Mouse (Mus musculus) midbrain, embryonic 14.5 days (tissue): ENCODE results near the gene Cend1. TPM values are rescaled to one million over a fixed set of nuclear protein-coding genes. Genes with fewer than 3 reads are reported as not detected.

ENCODE experiments used
- ATAC-seq: fragments of 200-750 bp; cut with Nextera tagmentation; 2 replicates; pipeline ENCODE4 v1.8.0; 2017; ENCODE audit warnings: moderate number of reproducible peaks, moderate library complexity; ENCODE audit not compliant: low FRiP score, low TSS enrichment
- DNase-seq: peaks from one replicate; pipeline ENCODE4 v3.0.0-alpha.2; 2015
- H3K27ac ChIP-seq: fragments of 300-500 bp; sonication (generic); replicated peaks from 2 replicates; pipeline ENCODE4 v1.5.1; 2014; ENCODE audit warnings: mild to moderate bottlenecking, low read depth, low read length, moderate library complexity
- H3K27me3 ChIP-seq: fragments of 300-500 bp; sonication (generic); 2 replicates; pipeline ENCODE4 v1.6.1; 2014; ENCODE audit warnings: low read length, control low read depth, mixed read lengths; ENCODE audit not compliant: control insufficient read depth, insufficient read depth
- H3K36me3 ChIP-seq: fragments of 300-500 bp; sonication (generic); 2 replicates; pipeline ENCODE4 v1.6.1; 2014; ENCODE audit warnings: low read length, control low read depth; ENCODE audit not compliant: control insufficient read depth, insufficient read depth
- H3K4me1 ChIP-seq: fragments of 300-500 bp; sonication (generic); 2 replicates; pipeline ENCODE4 v1.6.1; 2014; ENCODE audit warnings: mild to moderate bottlenecking, antibody characterized with exemption, low read length, control low read depth; ENCODE audit not compliant: control insufficient read depth, insufficient read depth
- H3K4me2 ChIP-seq: fragments of 300-500 bp; sonication (generic); 2 replicates; pipeline ENCODE4 v1.6.1; 2014; ENCODE audit warnings: mild to moderate bottlenecking, low read length, moderate library complexity
- H3K4me3 ChIP-seq: fragments of 300-500 bp; sonication (generic); replicated peaks from 2 replicates; pipeline ENCODE4 v1.5.1; 2014; ENCODE audit warnings: low read depth, low read length
- H3K9ac ChIP-seq: fragments of 300-500 bp; sonication (generic); replicated peaks from 2 replicates; pipeline ENCODE4 v1.6.1; 2014; ENCODE audit warnings: mild to moderate bottlenecking, low read length, moderate library complexity
- H3K9me3 ChIP-seq: fragments of 300-500 bp; sonication (generic); 2 replicates; pipeline ENCODE4 v1.6.1; 2016; ENCODE audit warnings: low read length, control low read depth, mixed read lengths; ENCODE audit not compliant: control insufficient read depth
- WGBS: fragments of 180-500 bp; shearing (Covaris S2); extraction: QIAGEN DNeasy Blood & Tissue Kit; methylation state at CpG from one replicate; pipeline ENCODE4 v1.1.7; 2014; 5-methylcytosine and 5-hydroxymethylcytosine counted together
- polyA plus RNA-seq: library from polyadenylated mRNA; unstranded; fragments of >200 nt; fragmentation: Nextera tagmentation; extraction: Ambion mirVana; gene quantifications from 2 replicates; pipeline ENCODE4 v1.2.1, GENCODE M21; 2014

Cend1 gene
- polyA plus RNA-seq, 1 experiment from 2014 or later, result 25.7 TPM

GRCm38 (mm10) chr7:141435856-141436522 lies 6.7 kb upstream of the Cend1 start:
- H3K27me3 ChIP-seq, result no peaks in the 10 kb centered on the region
- no peak overlapping the region for H3K27ac ChIP-seq
- 69% methylated on average over 9 of the region's 9 CpGs for WGBS
- no peak for ATAC-seq
- peak overlapping the region; percentile 41 for H3K4me3 ChIP-seq
- DNase-seq, result no peak
- H3K4me2 ChIP-seq, result peak overlapping the region; percentile 91
- peaks cover 26% of the 10 kb centered on the region for H3K4me1 ChIP-seq
- H3K9ac ChIP-seq, result no peak overlapping the region; the same call in 1 of the 2 replicates
- H3K36me3 ChIP-seq, result peaks cover 21% of the 10 kb centered on the region
- H3K9me3 ChIP-seq, result no peaks in the 10 kb centered on the region

DNA sequence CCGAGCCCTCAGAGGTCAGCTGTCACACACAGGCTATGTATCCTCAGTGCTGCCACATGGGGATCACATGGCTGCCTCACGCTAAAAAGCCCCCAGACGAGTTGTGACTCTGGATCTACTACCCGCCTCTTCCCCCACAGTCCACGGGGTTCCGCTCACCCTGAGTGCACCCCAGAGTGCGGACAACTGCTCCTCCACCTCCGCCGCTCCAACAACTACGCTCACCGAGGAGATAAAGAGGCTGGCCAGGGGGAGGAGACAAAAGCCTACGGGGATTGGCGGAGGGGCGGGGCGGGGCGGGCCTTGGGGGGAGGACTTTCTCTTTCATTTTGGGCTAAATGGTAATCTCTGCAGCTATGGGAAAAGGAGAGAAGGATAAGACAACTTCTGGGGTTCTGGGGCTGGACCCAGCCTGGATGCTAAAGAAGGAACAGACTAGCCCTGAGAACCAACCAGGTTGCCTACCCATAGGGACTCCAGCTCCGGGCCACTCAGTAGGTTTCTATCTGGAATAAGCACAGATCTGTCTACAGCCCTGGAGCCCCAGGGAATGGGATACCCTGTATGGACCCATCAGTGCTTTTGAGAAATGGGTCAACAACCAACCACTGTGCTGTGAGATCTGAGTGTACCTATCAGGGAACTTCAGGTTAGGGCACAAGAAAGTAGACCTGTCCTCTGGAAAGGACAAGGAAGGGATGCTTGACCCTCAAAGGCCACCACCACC lies 6.0 kb upstream of the Cend1 start:
- no peak for ATAC-seq
- WGBS, result 4% methylated on average over 17 of the region's 17 CpGs
- peaks cover 26% of the 10 kb centered on the region for H3K4me1 ChIP-seq
- peaks cover 28% of the 10 kb centered on the region for H3K36me3 ChIP-seq
- H3K9ac ChIP-seq, result peak overlapping the region; percentile 53
- H3K4me2 ChIP-seq, result peak overlapping the region; percentile 91
- H3K27me3 ChIP-seq, result no peaks in the 10 kb centered on the region
- peak; percentile 71 for DNase-seq
- H3K4me3 ChIP-seq, result peak overlapping the region; percentile 41
- H3K9me3 ChIP-seq, result no peaks in the 10 kb centered on the region
- H3K27ac ChIP-seq, result peak overlapping the region; percentile 75

GRCm38 (mm10) chr7:141434464-141434863 lies 5.2 kb upstream of the Cend1 start:
- H3K9me3 ChIP-seq, result no peaks in the 10 kb centered on the region
- H3K4me1 ChIP-seq, result peaks cover 26% of the 10 kb centered on the region
- ATAC-seq (no peak), DNase-seq (peak; percentile 86)
- peaks cover 31% of the 10 kb centered on the region for H3K36me3 ChIP-seq
- H3K9ac ChIP-seq, result peak overlapping the region; percentile 53
- peak overlapping the region; percentile 75 for H3K27ac ChIP-seq
- H3K27me3 ChIP-seq, result no peaks in the 10 kb centered on the region
- H3K4me3 ChIP-seq, result peak overlapping the region; percentile 41
- WGBS, result 6% methylated on average over 8 of the region's 8 CpGs
- peak overlapping the region; percentile 91 for H3K4me2 ChIP-seq

DNA sequence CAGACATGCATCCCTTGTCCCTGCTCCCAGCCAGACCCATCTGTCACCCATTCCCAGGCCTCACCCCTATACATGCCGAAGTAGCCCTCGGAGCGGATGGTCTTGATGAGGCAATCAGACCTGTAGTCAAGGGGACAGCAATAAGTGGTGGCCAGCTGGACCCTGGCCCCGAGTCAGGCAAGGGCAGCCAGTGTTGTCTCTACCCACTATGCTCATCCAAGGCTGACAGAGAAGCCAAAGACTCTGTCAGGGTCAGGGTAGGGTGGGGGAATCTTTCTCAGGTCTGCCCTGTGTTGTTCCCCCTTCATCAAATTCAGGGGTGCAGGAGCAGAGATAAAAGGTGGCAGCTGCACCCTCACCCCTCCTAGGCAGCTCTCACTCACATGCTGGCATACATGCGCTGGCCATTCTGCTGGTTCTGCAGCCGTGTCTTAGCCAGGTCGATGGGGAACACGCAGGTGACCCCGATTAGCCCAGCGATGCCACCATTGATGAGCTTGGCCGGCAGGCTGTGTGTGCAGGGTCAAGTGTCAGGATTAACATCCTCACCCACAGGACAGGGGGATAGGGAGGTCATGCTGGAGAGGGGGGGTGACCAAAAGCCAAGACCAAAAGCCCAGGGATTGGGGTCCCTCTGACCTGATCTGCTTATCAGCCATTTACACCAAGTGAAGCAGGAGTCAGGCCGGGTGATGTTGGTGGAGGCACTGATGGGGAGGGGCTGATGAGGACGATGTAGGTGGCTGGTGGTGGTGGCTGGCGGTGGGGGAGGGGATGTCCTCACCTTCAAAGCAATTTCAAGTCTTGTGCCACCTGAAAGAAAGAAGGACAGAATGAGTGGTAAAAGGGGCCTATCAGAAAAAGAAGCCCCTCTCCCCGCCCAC lies 4.5 kb upstream of the Cend1 start:
- Histone ChIP-seq H3K9ac (peak overlapping the region; percentile 53), H3K36me3 (peaks cover 31% of the 10 kb centered on the region), H3K27me3 (no peaks in the 10 kb centered on the region), H3K4me2 (peak overlapping the region; percentile 91), H3K9me3 (no peaks in the 10 kb centered on the region), H3K4me3 (peak overlapping the region; percentile 41), H3K4me1 (peaks cover 31% of the 10 kb centered on the region), H3K27ac (peak overlapping the region; percentile 75)
- peak; percentile 9 for DNase-seq
- ATAC-seq, result no peak
- 67% methylated on average over 15 of the region's 15 CpGs for WGBS

- Histone ChIP-seq H3K4me2 (peak overlapping the region; percentile 91), H3K9me3 (no peaks in the 10 kb centered on the region), H3K27ac (no peak overlapping the region), H3K4me3 (no peak overlapping the region), H3K4me1 (peaks cover 38% of the 10 kb centered on the region), H3K27me3 (no peaks in the 10 kb centered on the region), H3K36me3 (peaks cover 31% of the 10 kb centered on the region), H3K9ac (peak overlapping the region; percentile 53)
- 87% methylated on average over 6 of the region's 6 CpGs for WGBS
- DNase-seq, result no peak
- ATAC-seq, result no peak
Measured at GRCm38 (mm10) chr7:141432741-141433516, 3.6 kb upstream of the Cend1 start.

- H3K9me3 ChIP-seq, result no peaks in the 10 kb centered on the region
- no peak overlapping the region for H3K27ac ChIP-seq
- ATAC-seq (no peak), DNase-seq (no peak)
- H3K36me3 ChIP-seq, result peaks cover 35% of the 10 kb centered on the region
- H3K27me3 ChIP-seq, result no peaks in the 10 kb centered on the region
- H3K9ac ChIP-seq, result no peak overlapping the region; the same call in 1 of the 2 replicates
- 91% methylated on average over 8 of the region's 8 CpGs for WGBS
- H3K4me1 ChIP-seq, result peaks cover 38% of the 10 kb centered on the region
- H3K4me3 ChIP-seq, result no peak overlapping the region
- no peak overlapping the region for H3K4me2 ChIP-seq
Measured at GRCm38 (mm10) chr7:141432186-141432611, 2.9 kb upstream of the Cend1 start.

- WGBS, result 93% methylated on average over 19 of the region's 19 CpGs
- no peak for ATAC-seq
- H3K4me1 ChIP-seq, result peaks cover 33% of the 10 kb centered on the region
Measured at GRCm38 (mm10) chr7:141431434-141432185, 2.3 kb upstream of the Cend1 start.

More at GRCm38 (mm10) chr7:141431434-141432185, 2.3 kb upstream of the Cend1 start:
- Histone ChIP-seq H3K9me3 (no peaks in the 10 kb centered on the region), H3K27me3 (no peaks in the 10 kb centered on the region), H3K4me2 (no peak overlapping the region), H3K4me3 (no peak overlapping the region), H3K9ac (no peak overlapping the region), H3K36me3 (peaks cover 41% of the 10 kb centered on the region), H3K27ac (no peak overlapping the region)
- DNase-seq, result no peak
